Mouse (Mus musculus) large intestine, adult 2 months (tissue): ENCODE measurements at regions not wholly inside any gene's neighbourhood (a gene's known extent, or its start where the extent isn't known, plus 50 kb on each side); places are given as distances from the start of the nearest gene placed in this dataset.

Source experiments
- DNase-seq: peaks from one replicate; pipeline ENCODE4 v3.0.0-alpha.2; 2012; ENCODE audit warnings: low read depth, low spot score
- WGBS: fragments of 180-500 bp; shearing (Covaris S2); methylation state at CpG from one replicate; pipeline ENCODE4 v1.1.7; 2018; 5-methylcytosine and 5-hydroxymethylcytosine counted together

DNA sequence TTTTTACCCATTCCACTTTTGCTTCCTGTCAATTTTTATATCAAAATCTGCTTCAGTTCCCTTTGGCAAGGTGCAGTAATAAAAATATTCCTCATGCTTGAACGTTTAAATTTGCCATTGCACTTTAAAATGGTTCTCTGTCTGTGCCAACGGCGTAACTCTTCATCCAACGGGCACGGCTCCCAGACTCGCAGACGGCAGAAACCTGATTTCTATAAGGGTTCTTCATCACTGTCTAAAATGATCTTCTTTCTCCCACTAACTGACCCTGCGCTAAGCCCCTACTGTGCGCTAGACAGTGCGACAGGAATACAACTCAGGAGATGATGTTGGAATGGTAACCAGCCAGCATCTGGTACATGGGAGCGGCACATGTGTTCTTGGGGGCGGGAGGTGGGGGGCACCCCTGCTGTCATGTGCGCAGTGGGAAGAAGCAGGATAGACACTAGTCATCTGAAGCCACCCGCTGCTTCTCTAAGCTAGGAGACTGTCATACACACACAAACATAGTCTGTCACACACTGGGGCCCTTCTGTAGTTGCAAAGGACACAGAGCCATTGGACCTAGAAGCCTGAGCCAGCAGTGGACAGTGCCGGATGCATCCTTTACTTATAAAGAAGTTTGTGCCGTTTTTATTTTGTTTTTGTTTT is 197.8 kb downstream of the Rpap3 start:
- DNase-seq = no peak
- WGBS = 88% methylated on average over 16 of the region's 16 CpGs

DNA sequence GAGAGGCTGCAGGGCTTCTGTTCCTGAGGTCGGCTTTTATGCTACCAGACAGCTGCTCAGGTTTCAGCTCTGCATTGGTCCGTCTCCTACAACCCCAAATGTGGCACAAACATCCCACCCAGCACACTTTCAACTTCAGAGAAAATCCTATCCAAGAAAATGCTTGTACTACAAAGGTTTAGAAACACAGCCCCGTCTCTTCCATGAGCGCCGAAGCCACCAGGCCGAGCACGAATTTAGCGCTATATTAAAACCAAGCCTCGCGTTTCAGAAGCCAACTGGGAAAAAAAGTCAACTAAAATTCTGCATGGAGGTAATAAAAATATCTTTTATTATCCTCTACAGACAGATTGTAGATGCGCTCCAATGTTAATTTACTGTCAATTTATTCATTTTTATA is 198.4 kb downstream of the Rpap3 start:
- WGBS = 88% methylated on average over 11 of the region's 11 CpGs
- no peak for DNase-seq

GRCm38 (mm10) chr15:97505715-97506114 is 199.9 kb downstream of the Rpap3 start:
- WGBS = 91% methylated on average over 11 of the region's 11 CpGs

GRCm38 (mm10) chr15:97504325-97504724 is 201.3 kb downstream of the Rpap3 start:
- no peak for DNase-seq
- 95% methylated on average over 1 of the region's 1 CpGs for WGBS

More at GRCm38 (mm10) chr15:97505715-97506114, 199.9 kb downstream of the Rpap3 start:
- DNase-seq = no peak

- WGBS = 81% methylated on average over 7 of the region's 7 CpGs
- no peak for DNase-seq
Observed at GRCm38 (mm10) chr15:97502056-97502455, 203.6 kb downstream of the Rpap3 start.

DNA sequence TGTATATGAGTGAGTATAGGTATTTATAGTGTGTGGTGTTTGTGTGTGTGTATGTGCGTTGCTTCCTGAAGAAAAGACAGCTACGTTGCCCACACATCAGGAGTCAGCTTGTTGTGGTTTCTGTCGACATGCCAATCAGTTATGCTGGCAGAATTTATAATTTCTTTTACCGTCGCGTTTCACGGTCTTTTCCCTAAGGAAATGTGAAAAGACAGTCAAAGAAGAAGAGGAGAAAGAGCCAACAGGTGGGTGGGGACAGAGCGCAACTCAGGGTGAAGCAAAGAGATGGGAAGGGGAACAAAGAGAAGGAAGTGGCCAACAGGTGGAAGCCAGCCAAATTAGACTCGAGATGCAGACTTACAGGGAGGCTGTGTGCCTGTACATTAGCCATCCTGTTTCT is 204.2 kb downstream of the Rpap3 start:
- DNase-seq = no peak
- 71% methylated on average over 9 of the region's 9 CpGs for WGBS

GRCm38 (mm10) chr15:97499821-97500385 is 205.7 kb downstream of the Rpap3 start:
- no peak for DNase-seq
- WGBS = 68% methylated on average over 4 of the region's 4 CpGs

DNA sequence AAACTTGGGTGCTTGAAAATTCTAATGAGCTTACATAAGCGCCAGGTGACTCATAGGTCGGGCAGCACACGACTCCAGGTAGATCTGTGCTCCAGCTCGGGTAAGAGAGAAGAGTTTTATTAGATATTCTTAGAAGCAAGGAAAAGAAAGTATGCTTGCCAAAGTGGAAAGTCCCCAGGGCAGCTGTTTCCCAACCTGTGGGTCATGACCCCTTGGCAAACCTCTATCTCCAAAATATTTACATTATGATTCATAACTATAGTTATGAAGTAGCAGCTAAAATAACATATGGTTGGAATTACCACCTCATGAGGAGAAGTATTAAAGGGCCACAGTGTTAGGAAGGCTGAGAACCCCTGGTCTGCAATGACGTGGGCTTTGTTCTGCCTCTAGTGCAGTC is 206.4 kb downstream of the Rpap3 start:
- whole genome bisulfite sequencing = 32% methylated on average over 5 of the region's 5 CpGs
- no peak for DNase-seq

GRCm38 (mm10) chr15:97498375-97498774 is 207.2 kb downstream of the Rpap3 start:
- no peak for DNase-seq
- 80% methylated on average over 3 of the region's 3 CpGs for WGBS

GRCm38 (mm10) chr15:97496026-97496425 is 209.6 kb downstream of the Rpap3 start:
- 87% methylated on average over 3 of the region's 3 CpGs for WGBS

DNA sequence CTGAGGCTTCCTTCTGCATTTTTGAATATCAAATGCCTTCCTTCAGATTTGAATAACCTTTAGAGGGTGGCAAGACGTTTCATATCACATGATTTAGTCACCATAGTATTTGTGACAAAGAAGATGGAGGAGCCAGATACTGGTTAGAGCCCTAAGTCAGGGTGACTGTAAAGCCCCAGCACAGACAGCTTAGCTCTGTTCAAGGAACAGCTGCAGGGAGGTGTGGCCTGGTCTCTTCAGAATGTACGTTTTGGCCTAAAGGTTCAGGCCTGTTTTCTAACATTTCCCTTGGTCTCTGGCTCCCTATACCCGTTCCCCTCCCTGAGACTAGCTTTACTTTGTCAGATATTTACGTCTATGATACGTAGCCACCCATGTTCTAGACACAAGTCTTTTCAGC is 212.3 kb downstream of the Rpap3 start:
- DNase-seq = no peak
- 78% methylated on average over 5 of the region's 5 CpGs for WGBS

More at GRCm38 (mm10) chr15:97496026-97496425, 209.6 kb downstream of the Rpap3 start:
- no peak for DNase-seq

DNA sequence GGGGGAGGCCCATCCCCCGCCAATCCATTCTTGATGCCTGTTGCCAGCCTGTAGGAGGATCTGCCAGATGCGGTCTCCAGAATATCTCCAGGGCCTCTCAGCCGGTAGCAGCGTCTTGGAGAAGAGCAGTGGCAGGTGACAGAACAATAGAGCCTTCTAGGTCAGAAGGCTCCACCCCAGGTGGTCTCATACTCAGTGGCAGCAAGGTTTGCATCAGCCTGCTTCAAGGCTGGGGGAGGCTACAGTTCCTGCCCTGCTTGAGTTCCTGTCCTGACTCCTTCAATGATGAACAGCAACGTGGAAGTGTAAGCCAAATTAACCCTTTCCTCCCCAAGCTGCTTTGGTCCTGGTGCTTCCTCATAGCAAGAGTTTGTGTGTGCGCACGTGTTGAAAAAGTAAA is 213.8 kb downstream of the Rpap3 start:
- DNase-seq = no peak
- 82% methylated on average over 7 of the region's 7 CpGs for WGBS

GRCm38 (mm10) chr15:97487425-97487824 is 218.2 kb downstream of the Rpap3 start:
- no peak for DNase-seq
- 92% methylated on average over 2 of the region's 2 CpGs for WGBS

DNA sequence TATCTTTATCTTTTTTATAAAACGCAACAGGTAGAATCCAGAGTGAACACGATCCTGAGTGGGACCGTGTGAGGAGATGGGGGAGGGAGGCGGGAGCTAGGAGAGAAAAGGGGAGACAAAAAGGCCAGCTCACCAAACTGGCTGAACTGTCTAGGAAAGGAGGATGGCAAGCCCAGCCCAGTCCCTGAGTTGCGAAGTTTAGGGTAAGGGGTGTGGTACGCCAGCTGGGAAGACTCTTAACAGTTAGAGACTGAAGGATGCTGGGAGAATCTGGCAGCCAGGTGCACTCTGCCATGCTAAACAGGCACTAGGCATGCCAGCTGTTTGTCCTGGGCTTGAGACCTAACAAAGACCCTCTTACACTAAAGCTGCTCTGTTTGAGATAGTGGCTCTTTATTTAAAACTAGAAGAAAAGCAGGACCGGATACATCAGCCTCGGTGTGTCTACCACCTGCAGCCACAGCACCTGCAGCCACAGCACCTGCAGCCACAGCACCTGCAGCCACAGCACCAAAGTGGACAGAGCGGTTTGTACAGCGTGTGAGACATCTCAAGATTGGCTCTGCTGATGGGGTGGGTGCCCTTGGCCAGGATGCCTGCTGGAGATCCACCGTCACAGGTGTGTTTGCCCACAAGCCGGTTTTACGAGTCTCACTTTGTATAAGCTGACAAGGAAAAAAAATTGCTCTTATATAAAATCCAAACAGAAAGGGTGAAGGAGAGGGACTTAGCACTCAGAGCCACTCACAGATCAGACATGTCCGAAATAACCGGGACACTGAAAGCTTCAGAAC is 225.1 kb upstream of the Amigo2 start:
- DNase-seq = no peak
- 42% methylated on average over 15 of the region's 15 CpGs for WGBS

DNA sequence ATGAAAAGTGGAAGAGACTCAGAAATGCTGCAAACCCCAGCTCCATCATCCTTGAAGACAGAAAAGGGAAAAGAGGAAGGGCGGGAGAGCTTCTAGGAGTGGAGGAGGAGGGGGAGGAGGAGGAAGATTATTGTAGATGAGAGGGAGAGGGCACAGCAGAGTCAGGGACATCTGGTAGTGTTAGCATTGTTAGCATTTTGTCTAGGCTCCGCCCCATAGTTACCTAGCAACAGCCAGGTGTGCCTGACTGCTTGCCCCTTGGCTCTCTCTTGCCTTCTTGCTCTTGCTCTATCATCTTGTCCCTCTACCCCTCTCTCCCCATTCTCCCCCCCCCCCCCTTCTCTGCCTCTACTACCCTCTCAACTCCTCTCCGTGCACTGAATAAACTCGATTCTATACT is 224.4 kb upstream of the Amigo2 start:
- no peak for DNase-seq
- WGBS = 64% methylated on average over 4 of the region's 4 CpGs

DNA sequence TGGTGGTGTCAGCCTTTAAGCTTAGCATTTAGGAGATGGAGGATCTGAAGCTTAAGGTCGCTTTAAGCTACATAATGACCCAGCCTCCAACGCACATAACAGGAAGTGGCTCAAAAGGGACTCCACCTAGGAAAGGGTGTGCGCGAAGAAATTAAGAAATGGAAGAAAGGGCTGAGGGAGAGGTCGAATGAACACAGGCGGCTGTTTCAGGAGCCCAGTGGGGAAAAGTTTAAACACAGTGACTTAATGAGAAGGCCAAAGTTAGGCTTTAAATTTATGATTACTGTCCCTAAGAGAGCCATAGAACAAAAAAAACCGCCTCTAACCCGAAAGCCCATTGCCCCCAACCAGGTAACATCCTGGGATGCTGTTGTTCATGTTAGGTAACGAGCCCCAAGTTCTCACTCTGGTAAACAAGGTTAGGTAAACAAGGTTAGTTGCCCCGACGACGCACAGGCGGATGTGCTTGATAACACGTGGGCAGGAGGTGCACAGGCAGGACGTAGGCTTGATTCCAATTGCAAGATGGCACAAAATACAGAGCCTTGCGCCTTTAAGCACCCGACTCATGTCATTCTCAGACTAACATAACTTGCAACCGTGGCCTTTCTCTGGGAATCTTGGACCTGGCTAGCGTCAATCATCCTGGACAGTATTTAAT is 222.7 kb upstream of the Amigo2 start:
- WGBS = 63% methylated on average over 19 of the region's 19 CpGs
- no peak for DNase-seq

DNA sequence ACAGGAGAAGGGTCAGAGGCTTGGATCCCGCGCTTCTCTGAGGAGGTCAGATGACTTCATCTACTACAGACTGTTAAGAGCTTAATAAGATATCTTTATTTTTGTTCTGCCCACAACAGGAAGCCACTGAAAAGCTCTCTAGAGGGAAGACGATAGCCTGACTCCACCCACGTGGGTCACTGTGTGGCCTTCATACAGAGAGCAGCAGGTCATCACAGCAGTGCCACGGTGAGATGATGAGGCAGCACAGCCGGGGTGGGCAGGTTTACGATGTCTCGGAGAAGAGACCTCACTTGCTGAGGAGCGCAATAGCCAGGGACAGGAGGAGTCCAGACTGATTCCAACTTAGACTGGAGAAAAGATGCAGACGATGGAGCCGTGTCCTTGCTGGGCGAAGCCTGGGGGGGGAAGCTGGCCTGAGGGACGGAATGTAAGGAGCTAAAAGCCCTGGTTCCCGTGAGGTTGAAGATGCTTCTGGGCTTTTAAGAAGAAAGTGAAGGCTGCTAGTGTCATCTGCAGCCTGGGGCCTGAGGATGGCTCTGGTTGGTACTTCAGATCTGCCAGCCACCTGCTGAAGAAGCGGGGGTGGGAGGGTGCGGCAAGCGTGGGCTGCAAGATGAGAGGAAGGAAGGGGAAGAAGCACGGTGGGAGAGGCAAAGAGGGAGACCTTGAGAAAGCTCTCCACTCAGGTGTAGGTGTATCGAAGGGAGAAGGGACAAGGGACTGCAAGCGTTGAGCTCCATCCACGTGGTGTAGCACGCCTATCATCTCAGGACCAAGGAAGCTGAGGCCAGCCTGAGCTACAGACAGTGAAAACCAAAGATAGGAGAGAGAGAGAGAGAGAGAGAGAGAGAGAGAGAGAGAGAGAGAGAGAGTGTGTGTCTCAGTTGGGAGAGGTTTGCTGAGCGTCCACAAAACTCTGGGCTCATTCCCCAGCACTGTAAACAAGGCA is 221.9 kb upstream of the Amigo2 start:
- 58% methylated on average over 23 of the region's 23 CpGs for WGBS
- DNase-seq = no peak

- DNase-seq = no peak
- WGBS = 71% methylated on average over 18 of the region's 18 CpGs
Observed at GRCm38 (mm10) chr15:97467781-97468485, 220.8 kb upstream of the Amigo2 start.
